Mouse (Mus musculus): Measurements from ENCODE around the gene Sema3b.
"Not testable (repeated sequence)": the region's sequence is repeated elsewhere in the genome, so short reads cannot be mapped to it uniquely, and the experiment has no call there.

Gene Sema3b

GRCm38 (mm10) chr9:107567702-107568319 lies 41.2 kb downstream of the Sema3b start, which contains the start of gene Hyal2:
TSS of gene Hyal2 (plus strand) at chr9:107567945.
- no peak for DNase-seq

- DNase-seq, result no peak
Measured at GRCm38 (mm10) chr9:107566855-107567254, 42.2 kb downstream of the Sema3b start.

- DNase-seq, result no peak
Measured at GRCm38 (mm10) chr9:107566041-107566709, 42.9 kb downstream of the Sema3b start.

GRCm38 (mm10) chr9:107565556-107565955 lies 43.5 kb downstream of the Sema3b start:
- DNase-seq, result not testable (repeated sequence)

- peak; percentile 91 to 92 for DNase-seq
Measured at GRCm38 (mm10) chr9:107563029-107563581, 45.9 kb downstream of the Sema3b start, which contains the start of gene Tusc2. TSS of gene Tusc2 (plus strand) at chr9:107563255.

GRCm38 (mm10) chr9:107556346-107556745 lies 52.7 kb downstream of the Sema3b start:
- DNase-seq, result no peak

GRCm38 (mm10) chr9:107555701-107556100 lies 53.3 kb downstream of the Sema3b start:
- DNase-seq, result no peak

GRCm38 (mm10) chr9:107555031-107555457 lies 54.0 kb downstream of the Sema3b start:
- no peak for DNase-seq

- peak; percentile 93 to 95 for DNase-seq
Measured at GRCm38 (mm10) chr9:107554319-107554825, 54.7 kb downstream of the Sema3b start.

GRCm38 (mm10) chr9:107553541-107554318 lies 55.3 kb downstream of the Sema3b start:
- peak; percentile 63 to 70 for DNase-seq

- no peak for DNase-seq
Measured at GRCm38 (mm10) chr9:107552690-107553393, 56.2 kb downstream of the Sema3b start.

- DNase-seq, result no peak
Measured at GRCm38 (mm10) chr9:107551890-107552355, 57.1 kb downstream of the Sema3b start.

- peak; percentile 72 to 84 for DNase-seq
Measured at GRCm38 (mm10) chr9:107551117-107551889, 57.7 kb downstream of the Sema3b start, which contains the start of gene Rassf1. TSS of gene Rassf1 (plus strand) at chr9:107551555.

GRCm38 (mm10) chr9:107550491-107551116 lies 58.4 kb downstream of the Sema3b start:
- no peak for DNase-seq

GRCm38 (mm10) chr9:107549297-107550074 lies 59.5 kb downstream of the Sema3b start:
- no peak for DNase-seq

- DNase-seq, result no peak
Measured at GRCm38 (mm10) chr9:107548820-107549219, 60.2 kb downstream of the Sema3b start.

GRCm38 (mm10) chr9:107547957-107548356 lies 61.1 kb downstream of the Sema3b start:
- DNase-seq, result no peak
